Mouse (Mus musculus) stomach, embryonic 16.5 days (tissue): ENCODE measurements around the gene Ezr. TPM values are rescaled to one million over a fixed set of nuclear protein-coding genes. Genes with fewer than 3 reads are reported as not detected.

Source experiments
- ATAC-seq: fragments of 200-750 bp; cut with Nextera tagmentation; 2 replicates; pipeline ENCODE4 v1.8.0; 2017; ENCODE audit warnings: moderate number of reproducible peaks, moderate TSS enrichment; ENCODE audit not compliant: insufficient read depth, low FRiP score
- H3K27ac ChIP-seq: fragments of 300-500 bp; sonication (generic); 2 replicates; pipeline ENCODE4 v1.5.1; 2014; ENCODE audit warnings: low read length
- H3K27me3 ChIP-seq: fragments of 300-500 bp; sonication (generic); 2 replicates; pipeline ENCODE4 v1.6.1; 2014; ENCODE audit warnings: low read length, control low read depth, mixed read lengths; ENCODE audit not compliant: control insufficient read depth, insufficient read depth
- H3K36me3 ChIP-seq: fragments of 300-500 bp; sonication (generic); 2 replicates; pipeline ENCODE4 v1.6.1; 2014; ENCODE audit warnings: low read length; ENCODE audit not compliant: control insufficient read depth, insufficient read depth
- H3K4me1 ChIP-seq: fragments of 300-500 bp; sonication (generic); 2 replicates; pipeline ENCODE4 v1.6.1; 2014; ENCODE audit warnings: low read length, control low read depth, mixed read lengths; ENCODE audit not compliant: control insufficient read depth, insufficient read depth
- H3K4me2 ChIP-seq: fragments of 300-500 bp; sonication (generic); 2 replicates; pipeline ENCODE4 v1.6.1; 2014; ENCODE audit warnings: low read depth, low read length, mixed read lengths
- H3K4me3 ChIP-seq: fragments of 300-500 bp; sonication (generic); replicated peaks from 2 replicates; pipeline ENCODE4 v1.5.1; 2014; ENCODE audit warnings: mild to moderate bottlenecking, low read length
- H3K9ac ChIP-seq: fragments of 300-500 bp; sonication (generic); 2 replicates; pipeline ENCODE4 v1.6.1; 2014; ENCODE audit warnings: low read length
- H3K9me3 ChIP-seq: fragments of 300-500 bp; sonication (generic); replicated peaks from 2 replicates; pipeline ENCODE4 v1.6.1; 2016; ENCODE audit warnings: low read length, control low read depth; ENCODE audit not compliant: control insufficient read depth
- WGBS: fragments of 180-500 bp; shearing (Covaris S2); extraction: QIAGEN DNeasy Blood & Tissue Kit; methylation state at CpG from one replicate; pipeline ENCODE4 v1.1.7; 2014; 5-methylcytosine and 5-hydroxymethylcytosine counted together
- polyA plus RNA-seq: library from polyadenylated mRNA; unstranded; fragments of >200 nt; fragmentation: Nextera tagmentation; extraction: Ambion mirVana; gene quantifications from 2 replicates; pipeline ENCODE4 v1.2.1, GENCODE M21; 2015

The Ezr gene
- polyA plus RNA-seq, 1 experiment from 2014 or later = 266 TPM

GRCm38 (mm10) chr17:6739756-6740155 lies 42.8 kb downstream of the Ezr start:
- 91% methylated on average over 15 of the region's 15 CpGs for WGBS
- Histone ChIP-seq H3K9me3 (no peaks in the 10 kb centered on the region), H3K4me2 (no peak overlapping the region), H3K4me1 (peaks cover 21% of the 10 kb centered on the region), H3K4me3 (no peak overlapping the region), H3K36me3 (peaks cover 10% of the 10 kb centered on the region; the same call in 1 of the 2 replicates), H3K27ac (no peak overlapping the region), H3K9ac (no peak overlapping the region), H3K27me3 (no peaks in the 10 kb centered on the region)
- ATAC-seq = no peak

DNA sequence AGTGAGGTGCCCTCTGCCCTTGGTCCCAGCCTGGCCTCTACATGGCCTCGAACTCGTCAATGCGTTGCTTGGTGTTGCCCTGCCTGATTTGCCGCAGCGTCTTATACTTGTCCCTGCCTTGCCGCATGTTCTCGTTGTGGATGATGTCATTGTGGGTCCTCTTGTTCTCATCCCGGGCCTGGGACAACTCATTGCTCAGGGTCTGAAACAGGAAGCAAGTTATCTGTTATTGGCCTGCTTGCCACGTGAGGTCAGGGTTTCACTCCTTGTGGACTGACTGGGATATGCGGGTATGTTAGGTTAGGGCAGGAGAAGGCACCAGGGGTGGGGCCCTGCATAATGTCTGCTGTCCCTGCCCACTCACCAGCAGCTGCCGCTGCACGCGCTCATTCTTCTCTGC lies 43.3 kb downstream of the Ezr start:
- WGBS = 87% methylated on average over 13 of the region's 13 CpGs
- Histone ChIP-seq H3K4me1 (peaks cover 18% of the 10 kb centered on the region), H3K9me3 (no peaks in the 10 kb centered on the region), H3K27me3 (no peaks in the 10 kb centered on the region), H3K9ac (no peak overlapping the region), H3K4me3 (no peak overlapping the region), H3K36me3 (0 out of 2 replicates have a peak, but pooled peaks cover 5% of the 10 kb centered on the region), H3K27ac (no peak overlapping the region), H3K4me2 (no peak overlapping the region)
- no peak for ATAC-seq

DNA sequence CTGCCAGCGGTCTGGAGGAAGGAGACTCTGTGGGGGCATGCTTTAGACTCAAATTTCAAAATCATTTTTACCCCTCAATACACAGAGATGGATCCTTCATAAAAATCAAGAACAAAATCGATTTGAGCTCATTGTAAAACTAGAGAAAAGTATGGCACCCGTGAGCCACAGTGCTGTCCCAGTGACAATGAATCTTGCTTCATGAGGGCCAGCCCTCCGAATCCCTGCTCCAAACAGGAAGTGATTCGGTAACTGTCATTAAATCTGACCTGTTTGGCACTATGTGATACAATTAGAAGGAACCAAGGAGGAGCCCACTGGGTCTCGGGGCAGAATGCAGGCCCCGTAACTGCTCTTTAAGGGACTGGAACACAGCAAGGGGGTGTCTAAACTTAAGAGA lies 43.7 kb downstream of the Ezr start:
- Histone ChIP-seq H3K4me1 (peaks cover 16% of the 10 kb centered on the region), H3K9me3 (no peaks in the 10 kb centered on the region), H3K9ac (no peak overlapping the region), H3K27ac (no peak overlapping the region), H3K4me3 (no peak overlapping the region), H3K36me3 (0 out of 2 replicates have a peak, but pooled peaks cover 5% of the 10 kb centered on the region), H3K4me2 (no peak overlapping the region), H3K27me3 (no peaks in the 10 kb centered on the region)
- 82% methylated on average over 7 of the region's 7 CpGs for WGBS
- no peak for ATAC-seq

DNA sequence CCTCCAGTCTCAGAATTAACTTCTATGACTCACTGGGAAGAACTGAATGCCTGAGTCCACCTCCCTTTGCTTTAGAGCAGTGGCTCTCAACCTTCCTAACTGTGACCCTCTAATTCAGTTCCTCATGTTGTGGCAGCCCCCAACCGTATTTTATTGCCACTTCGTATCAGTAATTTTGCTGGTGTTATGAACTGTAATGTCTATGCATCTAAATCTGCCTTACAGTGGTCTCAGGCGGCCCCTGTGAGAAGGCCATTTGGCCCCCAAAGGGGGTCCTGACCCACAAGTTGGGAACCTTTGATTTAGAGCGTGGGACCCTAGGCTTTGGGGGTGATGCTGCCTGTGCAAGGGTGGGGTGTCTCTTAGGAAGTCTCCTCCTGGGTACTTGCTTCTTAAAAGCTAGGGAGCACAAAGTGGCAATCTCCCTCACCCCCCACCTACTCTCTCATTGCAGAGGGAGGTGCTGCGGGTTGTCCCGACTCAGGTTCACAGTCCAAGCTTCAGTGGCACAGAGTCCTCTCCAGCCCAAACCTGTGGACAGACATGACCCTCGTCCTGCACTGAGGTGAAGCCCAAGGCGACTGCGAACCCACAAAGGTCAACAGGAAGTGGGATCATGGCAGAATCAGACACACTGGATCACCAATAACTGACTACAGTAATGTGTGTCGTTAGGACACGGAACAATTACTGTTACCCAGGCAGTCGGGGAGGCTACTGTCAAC lies 45.1 kb downstream of the Ezr start:
- Histone ChIP-seq H3K4me1 (peaks cover 13% of the 10 kb centered on the region), H3K9me3 (no peaks in the 10 kb centered on the region), H3K27ac (no peak overlapping the region), H3K4me2 (no peak overlapping the region), H3K9ac (no peak overlapping the region), H3K27me3 (no peaks in the 10 kb centered on the region), H3K4me3 (no peak overlapping the region), H3K36me3 (0 out of 2 replicates have a peak, but pooled peaks cover 5% of the 10 kb centered on the region)
- ATAC-seq = no peak
- 79% methylated on average over 12 of the region's 12 CpGs for WGBS

DNA sequence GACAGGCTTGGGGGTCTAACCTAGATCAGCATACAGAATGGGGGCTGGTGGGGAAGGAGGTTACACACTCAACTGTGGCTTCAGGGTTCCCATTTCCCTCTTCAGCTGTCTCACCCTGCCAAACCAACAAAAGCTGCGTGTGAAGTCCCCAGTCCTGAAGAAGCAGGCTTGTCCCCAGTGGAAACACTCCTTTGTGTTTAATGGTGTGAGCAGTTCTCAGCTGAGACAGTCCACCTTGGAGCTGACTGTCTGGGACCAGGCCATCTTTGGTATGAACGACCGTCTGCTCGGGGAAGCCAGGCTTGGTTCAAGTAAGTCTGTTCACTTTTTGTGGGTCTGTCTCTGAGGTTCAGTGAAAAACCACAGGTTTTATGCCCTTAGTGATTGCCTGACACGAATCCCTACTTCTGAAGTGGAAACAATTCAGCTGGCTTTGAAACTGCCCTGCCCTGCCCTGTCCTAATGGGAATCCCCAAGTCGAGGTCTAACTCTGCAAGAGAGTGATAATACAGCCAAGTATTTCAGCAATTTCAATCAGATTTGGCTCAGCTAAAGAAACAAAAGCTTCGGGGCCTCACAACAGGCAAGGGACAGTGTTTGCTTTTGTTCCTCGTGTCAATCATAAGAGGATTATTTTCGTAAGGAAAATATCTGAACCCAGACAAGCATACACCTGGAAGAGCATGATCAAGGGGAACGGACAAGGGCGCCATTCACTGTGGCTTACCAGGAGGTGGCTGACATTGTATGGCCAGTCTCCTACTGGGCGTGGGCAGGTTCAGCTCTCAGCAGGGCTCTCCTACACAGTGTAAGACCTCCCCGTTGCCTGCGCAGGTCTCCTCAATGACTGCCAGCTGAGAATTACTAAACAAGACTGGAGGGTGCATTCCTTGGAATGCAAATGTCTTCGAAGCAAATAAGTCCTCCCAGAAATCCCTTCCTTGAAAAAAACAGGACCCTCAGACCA lies 46.0 kb downstream of the Ezr start:
- Histone ChIP-seq H3K4me1 (peaks cover 9% of the 10 kb centered on the region), H3K4me2 (no peak overlapping the region), H3K27me3 (no peaks in the 10 kb centered on the region), H3K9ac (no peak overlapping the region), H3K4me3 (no peak overlapping the region), H3K27ac (peak overlapping the region; percentile 1; the same call in 1 of the 2 replicates), H3K9me3 (no peaks in the 10 kb centered on the region), H3K36me3 (0 out of 2 replicates have a peak, but pooled peaks cover 5% of the 10 kb centered on the region)
- ATAC-seq = peak; percentile 41; the same call in 1 of the 2 replicates
- WGBS = 48% methylated on average over 15 of the region's 15 CpGs

- no peak overlapping the region for H3K9ac ChIP-seq
- ATAC-seq = no peak
- H3K4me2 ChIP-seq = no peak overlapping the region
- WGBS = 86% methylated on average over 12 of the region's 12 CpGs
- H3K4me3 ChIP-seq = no peak overlapping the region
- no peaks in the 10 kb centered on the region for H3K36me3 ChIP-seq
- no peak overlapping the region for H3K27ac ChIP-seq
- H3K27me3 ChIP-seq = no peaks in the 10 kb centered on the region
- peaks cover 8% of the 10 kb centered on the region; the same call in 1 of the 2 replicates for H3K4me1 ChIP-seq
- H3K9me3 ChIP-seq = no peaks in the 10 kb centered on the region
Measured at GRCm38 (mm10) chr17:6734746-6735441, 47.7 kb downstream of the Ezr start.

DNA sequence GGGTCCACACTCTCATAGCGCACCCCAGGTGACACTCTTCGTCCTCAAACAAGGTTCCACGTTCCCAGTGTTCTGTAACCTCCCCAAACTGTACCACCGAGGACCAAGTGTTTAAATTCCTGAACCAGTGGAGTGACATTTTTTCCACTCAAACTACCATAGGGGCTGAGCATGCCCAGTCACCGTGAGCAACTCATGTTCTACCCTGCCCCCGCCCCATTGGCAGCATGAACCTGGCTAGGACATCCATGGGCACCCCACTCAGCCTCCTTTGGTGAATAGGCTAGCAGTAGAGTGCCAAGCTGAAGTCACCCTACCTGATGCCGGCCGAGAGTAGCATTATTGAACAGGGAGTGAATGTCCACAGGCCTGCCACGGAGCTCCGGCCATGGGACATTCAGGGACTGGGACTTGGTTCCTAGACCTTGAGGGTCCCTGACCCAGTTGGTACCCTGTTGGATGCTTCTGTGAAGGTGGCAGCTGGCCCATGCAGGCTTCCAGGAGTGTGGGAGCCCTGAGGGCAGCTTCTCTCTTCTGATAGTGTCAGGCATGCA lies 49.2 kb downstream of the Ezr start:
- WGBS = 89% methylated on average over 10 of the region's 10 CpGs
- Histone ChIP-seq H3K36me3 (no peaks in the 10 kb centered on the region), H3K4me2 (no peak overlapping the region), H3K4me1 (peaks cover 13% of the 10 kb centered on the region; the same call in 1 of the 2 replicates), H3K9me3 (no peaks in the 10 kb centered on the region), H3K27ac (no peak overlapping the region), H3K4me3 (no peak overlapping the region), H3K27me3 (no peaks in the 10 kb centered on the region), H3K9ac (no peak overlapping the region)
- ATAC-seq = no peak

DNA sequence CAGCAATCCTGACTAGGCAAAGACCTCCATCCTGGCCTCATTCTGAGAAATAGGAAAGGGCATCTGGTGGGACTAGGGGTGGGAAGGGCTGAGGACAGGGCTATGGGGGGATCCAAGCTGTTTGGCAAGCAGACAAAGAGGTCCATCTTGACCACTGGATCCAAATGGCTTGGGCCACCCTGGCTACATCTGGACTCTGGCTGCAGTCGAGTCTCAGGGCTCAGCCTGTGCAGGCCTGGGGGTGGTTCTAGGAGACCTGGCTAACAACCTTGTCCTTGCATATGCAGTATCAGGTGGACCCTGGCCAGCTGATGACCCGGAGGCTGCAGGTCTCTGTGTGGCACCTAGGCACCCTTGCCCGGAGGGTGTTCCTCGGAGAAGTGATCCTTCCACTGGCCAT lies 49.9 kb downstream of the Ezr start:
- no peak overlapping the region for H3K4me3 ChIP-seq
- no peak overlapping the region for H3K27ac ChIP-seq
- 99% methylated on average over 4 of the region's 4 CpGs for WGBS
- no peak for ATAC-seq
- no peak overlapping the region for H3K4me2 ChIP-seq
- H3K36me3 ChIP-seq = no peaks in the 10 kb centered on the region
- no peak overlapping the region for H3K9ac ChIP-seq
- H3K4me1 ChIP-seq = peaks cover 13% of the 10 kb centered on the region; the same call in 1 of the 2 replicates
- H3K9me3 ChIP-seq = no peaks in the 10 kb centered on the region
- no peaks in the 10 kb centered on the region for H3K27me3 ChIP-seq
